Mouse (Mus musculus) adrenal gland, postnatal 36 days (tissue): Measurements from ENCODE around the gene Gm20532. TPM values are rescaled to one million over a fixed set of nuclear protein-coding genes. Genes with fewer than 3 reads are reported as not detected.

Experiments
- DNase-seq, 2 experiments: peaks; one replicate each; pipeline ENCODE4 v3.0.0; 2021; ENCODE audit warnings: mixed read lengths in 1 of 2
- microRNA-seq: library from miRNA; unstranded; fragments of <30 nt; microRNA quantifications from one replicate; pipeline ENCODE4 v1.2.0, GENCODE M21; 2021
- total RNA-seq, 2 experiments: library from RNA; stranded (reverse); gene quantifications; 2 replicates each; pipeline ENCODE4 v1.2.3; 2021

Gm20532 gene
- total RNA-seq, 2 experiments from 2014 or later = not detected

DNA sequence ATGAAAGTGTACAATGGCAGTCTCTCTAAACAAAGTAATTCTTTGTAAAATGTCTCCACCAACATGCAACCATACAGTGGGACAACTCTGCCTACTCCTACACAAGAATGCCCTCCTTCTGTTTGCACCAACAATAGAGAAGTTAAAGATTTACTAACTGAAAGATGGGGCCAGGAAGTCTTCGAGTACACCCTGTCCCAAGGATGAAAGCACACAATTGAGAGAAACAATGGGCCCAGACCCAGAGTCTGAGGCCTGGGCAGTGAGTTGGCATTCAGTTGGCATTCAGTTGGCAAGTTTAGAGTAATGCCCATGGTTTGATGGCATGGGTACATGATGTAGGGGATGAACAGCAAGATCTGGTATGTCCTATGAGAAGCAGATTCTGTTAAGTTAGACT, 68.2 kb downstream of the Gm20532 start:
- no peak for DNase-seq

DNA sequence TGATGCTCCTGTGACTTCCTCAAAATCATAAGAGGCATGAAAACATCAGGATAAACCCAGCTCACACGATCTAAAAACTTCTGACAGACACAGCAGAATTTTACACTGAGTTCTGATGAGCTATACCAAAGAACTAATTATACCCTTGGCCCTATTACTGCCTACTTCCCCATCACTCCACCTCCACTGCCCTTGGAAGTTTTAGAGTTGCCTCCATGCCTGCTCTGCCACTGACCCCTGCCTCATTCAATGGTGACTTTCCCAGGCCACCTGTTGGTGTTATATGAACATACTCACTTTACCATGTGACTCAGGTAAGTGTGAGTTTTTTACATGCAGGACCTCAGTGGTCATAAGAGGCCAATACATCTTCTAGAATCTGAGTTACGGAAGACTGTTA, 71.0 kb downstream of the Gm20532 start:
- no peak for DNase-seq

DNA sequence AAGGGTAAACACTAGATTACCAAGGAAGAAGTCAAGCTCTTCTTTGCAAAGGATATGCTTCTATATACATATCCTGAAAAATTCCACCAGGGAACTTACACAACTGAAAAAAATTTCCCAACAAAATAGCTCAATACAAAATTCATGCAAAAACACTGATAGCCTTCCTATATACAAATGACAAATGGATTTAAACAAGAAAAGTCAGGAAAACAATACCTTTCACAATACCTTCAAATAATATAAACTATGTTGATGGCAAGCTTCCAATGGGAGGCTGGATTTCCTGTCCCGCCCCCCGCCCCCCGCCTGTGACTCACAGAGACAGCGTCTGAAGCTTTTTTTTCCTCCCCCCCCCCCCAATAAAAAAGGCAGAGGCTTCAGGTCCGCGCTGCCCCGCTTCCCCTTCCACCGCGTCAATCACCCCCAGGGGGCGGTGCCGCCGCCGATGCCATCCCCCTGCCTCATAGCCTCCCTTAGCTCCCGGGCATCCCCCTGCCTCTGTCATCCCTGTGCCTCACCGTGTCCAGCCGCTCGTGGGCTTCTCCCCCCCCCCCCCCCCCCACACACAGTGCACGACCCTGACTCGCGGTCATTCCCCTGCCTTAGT, 74.8 kb downstream of the Gm20532 start:
- DNase-seq = no peak

DNA sequence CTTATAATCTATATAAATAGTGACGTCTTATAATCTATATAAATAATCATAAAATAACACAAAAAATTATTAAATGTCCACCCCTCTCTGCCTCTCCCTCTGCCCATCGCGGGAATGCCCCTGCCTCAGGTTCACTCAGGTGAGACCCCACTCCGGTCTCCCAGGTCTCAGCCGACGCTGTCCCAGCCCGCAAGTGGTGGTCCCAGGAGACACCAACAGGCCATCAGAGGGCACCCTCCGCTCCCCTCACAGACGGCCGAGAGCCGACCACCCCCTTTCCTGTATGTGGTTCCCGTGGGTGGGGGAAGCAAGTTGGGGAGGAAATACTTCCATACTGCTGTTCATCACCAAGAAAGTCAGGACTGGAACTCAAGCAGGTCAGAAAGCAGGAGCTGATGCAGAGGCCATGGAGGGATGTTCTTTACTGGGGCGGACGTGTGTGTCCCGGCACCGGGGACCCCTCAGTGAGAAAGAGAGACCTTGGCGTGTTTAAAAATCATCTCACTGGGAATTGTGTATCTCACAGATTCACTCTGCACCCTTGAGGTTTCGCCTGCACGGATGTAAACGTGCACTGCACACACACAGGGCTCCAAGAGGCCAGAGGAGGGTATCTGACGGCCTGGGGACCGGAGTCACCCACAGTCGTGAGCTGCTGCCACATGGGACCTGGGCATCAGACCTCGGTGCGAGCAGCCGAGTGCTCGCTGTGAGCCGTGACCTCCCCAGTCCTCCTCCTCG, 75.5 kb downstream of the Gm20532 start:
- no peak for DNase-seq

DNA sequence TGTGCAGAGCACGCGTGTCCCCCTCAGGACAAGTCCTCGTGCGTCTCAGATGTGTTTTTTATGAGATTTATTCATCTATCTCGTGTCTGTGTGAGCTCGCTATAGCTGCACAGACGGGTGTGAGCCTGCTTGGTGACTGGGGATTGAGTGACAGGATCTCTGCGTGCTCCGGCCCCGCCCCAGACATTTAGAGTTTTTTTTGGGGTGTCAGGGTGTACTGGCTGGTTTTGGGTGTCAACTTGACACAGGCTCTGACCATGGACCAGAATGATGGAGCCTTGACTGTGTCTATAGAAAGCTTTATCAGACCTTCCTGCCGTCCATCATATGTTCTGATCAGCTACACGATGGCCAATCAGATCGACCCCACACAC, 76.1 kb downstream of the Gm20532 start:
- DNase-seq = no peak

DNA sequence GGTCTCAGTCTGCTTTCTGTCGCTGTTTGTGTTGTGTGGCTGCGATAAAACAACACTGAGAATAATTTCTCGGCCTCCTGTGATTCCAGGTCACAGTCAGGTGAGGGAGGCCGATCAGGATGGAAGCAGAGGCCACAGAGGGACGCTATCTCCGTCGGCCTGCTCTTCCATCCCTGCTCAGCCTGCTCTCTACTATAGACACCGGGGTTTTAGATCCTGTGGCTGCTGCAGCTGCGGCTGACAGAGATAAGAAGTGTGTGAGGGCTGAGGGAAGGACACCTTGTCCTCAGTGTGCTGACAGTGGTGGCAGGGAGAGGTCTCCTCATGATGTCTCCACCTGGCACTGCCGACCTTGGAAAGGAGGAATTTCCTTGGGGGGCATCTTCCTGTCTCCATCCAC, 76.7 kb downstream of the Gm20532 start:
- no peak for DNase-seq

DNA sequence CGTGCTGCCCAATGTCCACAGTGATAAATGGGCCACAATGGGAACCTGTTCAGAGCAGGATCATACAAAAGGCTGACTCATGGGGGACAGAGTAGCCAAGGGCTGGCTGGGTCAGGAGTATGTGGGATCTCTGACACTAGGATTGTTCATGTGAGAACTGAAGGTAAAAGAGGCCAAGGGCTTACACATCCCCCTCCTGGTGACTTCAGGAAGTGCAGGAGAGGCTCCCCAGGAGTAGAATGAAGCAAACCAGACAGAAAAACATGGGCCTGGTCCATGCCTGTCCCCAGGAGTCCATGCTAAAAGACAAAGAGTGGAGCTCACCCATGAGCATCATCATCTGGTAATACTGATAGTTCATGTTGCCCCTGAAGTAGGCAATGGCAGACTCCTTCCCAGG, 77.1 kb downstream of the Gm20532 start:
- peak; percentile 60 to 71 for DNase-seq

DNA sequence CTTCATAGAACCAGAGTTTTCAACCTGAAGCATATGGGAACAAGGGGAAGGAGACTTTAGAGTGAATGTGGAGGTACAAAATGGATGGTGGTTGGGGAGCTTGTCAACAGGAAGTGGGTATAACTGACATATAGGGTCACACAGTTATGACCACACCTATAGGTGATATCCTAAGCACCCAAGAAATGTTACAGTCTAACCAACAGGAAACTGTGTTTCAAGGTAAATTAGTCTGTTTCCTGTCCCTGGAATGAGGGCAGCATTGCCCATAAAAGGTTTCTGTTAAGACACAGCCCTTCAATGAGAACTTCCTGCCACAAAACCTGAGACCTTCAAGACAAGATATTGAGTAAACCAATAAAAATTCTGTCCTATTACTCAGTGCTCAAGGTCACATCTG, 82.3 kb downstream of the Gm20532 start:
- no peak for DNase-seq

DNA sequence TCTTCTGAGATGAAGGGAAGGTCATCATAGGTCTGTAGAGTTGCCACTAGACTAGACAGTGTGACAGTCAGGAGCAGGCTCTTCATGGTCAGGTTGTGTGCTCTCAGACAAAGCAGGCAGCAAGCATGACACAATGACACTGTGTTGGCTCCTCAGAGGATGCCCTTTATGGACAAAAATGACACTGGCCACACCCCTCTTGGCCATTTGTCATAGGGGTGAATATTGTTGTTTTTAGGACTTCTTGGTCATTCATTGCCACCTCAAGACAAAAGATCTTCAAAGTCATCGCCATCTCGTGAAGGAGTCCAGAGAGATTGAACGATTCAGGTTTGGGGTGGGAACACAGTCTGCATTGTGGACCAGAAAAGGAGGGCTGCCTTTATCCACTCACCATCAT, 84.7 kb downstream of the Gm20532 start, which contains the start of gene Lcn4:
Lcn4 (minus strand) TSS at position 101 of the 400 bp plus-strand sequence.
- DNase-seq = no peak

Small RNA genes within 50 kb of the gene (microRNA-seq; reads per million reads assigned to microRNA genes)
- gene Mir126a (2.7 reads per million, percentile 5 among the genes with 10 or more reads in this experiment), gene Mir126b (not detected)

Other genes with a start within 250 kb of the Gm20532 start
- gene Dnlz, start 234.5 kb upstream of the Gm20532 start, total RNA-seq = 10 to 100 TPM; 22.2 to 22.9 TPM
- 1 to 10 TPM; 1.3 to 1.9 TPM for gene Card9, start 225.7 kb upstream of the Gm20532 start, total RNA-seq
- gene Snapc4, start 206.0 kb upstream of the Gm20532 start, total RNA-seq = 10 to 100 TPM; 24.7 to 34.4 TPM
- 100 to 1,000 TPM in 1 of 2 experiments, 10 to 100 TPM in 1; 97.9 to 102 TPM for gene Entr1, start 197.3 kb upstream of the Gm20532 start, total RNA-seq
- 100 to 1,000 TPM; 142 to 145 TPM for gene Pmpca, start 197.3 kb upstream of the Gm20532 start, total RNA-seq
- gene Inpp5e, start 177.4 kb upstream of the Gm20532 start, total RNA-seq = 10 to 100 TPM; 13.2 to 19.8 TPM
- gene Sec16a, start 141.4 kb upstream of the Gm20532 start, total RNA-seq = 10 to 100 TPM; 63.2 to 63.3 TPM
- gene Notch1, start 70.0 kb upstream of the Gm20532 start, total RNA-seq = 10 to 100 TPM; 17.5 to 25.5 TPM
- 100 to 1,000 TPM in 1 of 2 experiments, 10 to 100 TPM in 1; 86.2 to 127 TPM for gene Egfl7, start 6.6 kb upstream of the Gm20532 start, total RNA-seq
- 100 to 1,000 TPM; 301 to 364 TPM for gene Agpat2, start 17.8 kb downstream of the Gm20532 start, total RNA-seq
- 1 to 10 TPM; 5.8 to 8.8 TPM for gene Fam69b, start 41.8 kb downstream of the Gm20532 start, total RNA-seq
- gene Lcn4, start 84.6 kb downstream of the Gm20532 start, total RNA-seq = not detected